Mouse (Mus musculus): ENCODE data around the gene Mecom. TPM values are rescaled to one million over a fixed set of nuclear protein-coding genes. Genes with fewer than 3 reads are reported as not detected.
A peak's percentile ranks its signal among the peaks of the same experiment; 100 is the strongest.

Mecom gene
- polyA plus RNA-seq, 1 experiment from 2014 or later, result 7.0 TPM

DNA sequence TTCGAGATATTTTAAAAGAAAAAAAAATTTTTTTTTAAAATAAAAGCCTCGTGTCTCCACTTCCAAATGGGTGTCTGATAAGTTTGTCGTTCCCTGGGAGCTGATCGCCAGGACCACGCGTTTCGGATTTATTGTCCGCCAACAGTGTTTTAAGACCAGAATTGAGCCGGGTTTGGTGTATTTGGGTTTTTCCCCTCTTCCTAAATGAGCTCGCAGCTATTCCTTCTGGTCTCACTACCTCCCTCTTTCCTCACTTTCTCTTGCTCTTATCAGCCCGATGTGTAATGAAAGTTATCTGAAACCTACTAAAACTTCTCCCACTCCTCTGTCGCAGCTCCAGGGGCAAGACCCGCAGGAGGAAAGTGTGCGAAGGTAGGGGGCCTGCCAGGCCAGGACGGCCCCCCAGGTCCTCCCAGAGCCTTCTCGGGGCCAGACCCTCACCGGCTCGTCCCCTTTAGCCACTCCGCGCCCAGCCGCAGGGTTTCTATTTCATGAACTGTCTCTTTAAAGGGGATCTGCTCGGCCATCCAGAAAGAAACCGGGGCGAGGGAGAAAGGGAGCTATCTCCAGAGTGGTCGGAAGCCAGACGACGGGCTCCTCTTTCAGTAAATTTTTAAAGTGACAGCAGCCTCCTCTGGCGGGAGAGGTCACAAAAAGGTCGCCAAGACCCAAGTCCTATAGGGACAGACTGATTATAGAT lies 535.0 kb downstream of the Mecom start:
- peak; percentile 67 for ATAC-seq
- 0% methylated on average over 29 of the region's 29 CpGs for WGBS
- peaks cover 6% of the 10 kb centered on the region for H3K27me3 ChIP-seq (replicated peaks; ENCODE audit: control insufficient read depth, insufficient read depth, low read length)
- H3K4me3 ChIP-seq (ENCODE audit: low read length), result peak overlapping the region; percentile 48
- peak overlapping the region; percentile 74 for H3K4me2 ChIP-seq (ENCODE audit: low read length)
- peaks cover 3% of the 10 kb centered on the region for H3K4me1 ChIP-seq (ENCODE audit: control insufficient read depth, insufficient read depth, low read depth, low read length)
- peak overlapping the region; percentile 49; the same call in 1 of the 2 replicates for H3K9ac ChIP-seq (ENCODE audit: low read depth, low read length)
- no peaks in the 10 kb centered on the region for H3K36me3 ChIP-seq (ENCODE audit: control insufficient read depth, insufficient read depth, low read length)
- H3K27ac ChIP-seq (ENCODE audit: low read depth, low read length), result no peak overlapping the region
- no peaks in the 10 kb centered on the region for H3K9me3 ChIP-seq (ENCODE audit: control insufficient read depth, low read length)

DNA sequence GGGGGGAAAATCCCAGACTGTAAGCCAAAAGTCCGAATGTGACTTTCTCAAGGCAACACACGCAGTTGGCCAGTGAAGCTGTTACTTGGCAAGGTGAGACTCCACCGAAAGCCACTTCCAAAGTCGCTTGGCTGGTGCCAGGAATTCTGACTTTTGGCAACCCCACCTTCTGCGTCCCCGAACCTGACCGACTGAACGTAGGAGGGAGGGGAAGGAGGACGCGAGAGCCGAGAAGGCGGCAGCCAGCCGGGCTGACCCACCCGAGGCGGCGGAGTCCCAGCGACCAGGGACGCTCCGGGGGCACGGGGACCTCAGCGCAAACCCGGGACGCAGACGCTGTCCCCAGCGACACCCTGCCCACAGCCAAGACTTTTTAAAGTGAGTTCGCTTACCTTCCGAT lies 535.7 kb downstream of the Mecom start:
- peaks cover 6% of the 10 kb centered on the region for H3K27me3 ChIP-seq (replicated peaks; ENCODE audit: control insufficient read depth, insufficient read depth, low read length)
- H3K4me2 ChIP-seq (ENCODE audit: low read length), result peak overlapping the region; percentile 74
- no peaks in the 10 kb centered on the region for H3K9me3 ChIP-seq (ENCODE audit: control insufficient read depth, low read length)
- H3K27ac ChIP-seq (ENCODE audit: low read depth, low read length), result peak overlapping the region; percentile 29; the same call in 1 of the 2 replicates
- WGBS, result under 1% methylated on average over 27 of the region's 27 CpGs
- peaks cover 3% of the 10 kb centered on the region for H3K4me1 ChIP-seq (ENCODE audit: control insufficient read depth, insufficient read depth, low read depth, low read length)
- no peaks in the 10 kb centered on the region for H3K36me3 ChIP-seq (ENCODE audit: control insufficient read depth, insufficient read depth, low read length)
- peak overlapping the region; percentile 60 for H3K9ac ChIP-seq (ENCODE audit: low read depth, low read length)
- H3K4me3 ChIP-seq (ENCODE audit: low read length), result peak overlapping the region; percentile 48
- 0 out of 2 replicates have a peak, but pooled peaks have one; percentile 41 for ATAC-seq

DNA sequence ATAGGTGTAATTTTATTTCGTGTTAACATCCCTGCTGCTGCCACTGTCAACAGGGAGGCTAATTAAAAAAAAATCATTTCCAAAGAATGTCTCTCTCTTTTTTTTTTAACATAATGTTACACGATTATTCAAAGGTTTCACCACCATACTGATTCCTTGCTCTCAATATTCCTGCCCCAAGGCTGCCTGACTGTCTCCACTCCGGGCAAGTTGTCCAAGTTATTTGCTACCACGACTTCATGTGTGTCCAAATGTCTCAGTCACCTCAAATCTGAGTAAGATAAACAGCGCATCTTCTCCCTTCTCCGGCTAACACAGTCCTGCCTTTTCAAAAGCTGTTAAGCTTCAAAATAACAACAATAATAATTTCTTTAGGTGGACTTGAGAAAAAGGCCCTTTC lies 536.1 kb downstream of the Mecom start:
- H3K36me3 ChIP-seq (ENCODE audit: control insufficient read depth, insufficient read depth, low read length), result no peaks in the 10 kb centered on the region
- no peak for ATAC-seq
- H3K9ac ChIP-seq (ENCODE audit: low read depth, low read length), result no peak overlapping the region
- WGBS, result 8% methylated on average over 6 of the region's 6 CpGs
- H3K9me3 ChIP-seq (ENCODE audit: control insufficient read depth, low read length), result no peaks in the 10 kb centered on the region
- no peak overlapping the region for H3K27ac ChIP-seq (ENCODE audit: low read depth, low read length)
- H3K4me2 ChIP-seq (ENCODE audit: low read length), result peak overlapping the region; percentile 74
- peak overlapping the region; percentile 48 for H3K4me3 ChIP-seq (ENCODE audit: low read length)
- H3K4me1 ChIP-seq (ENCODE audit: control insufficient read depth, insufficient read depth, low read depth, low read length), result peaks cover 3% of the 10 kb centered on the region
- peaks cover 6% of the 10 kb centered on the region for H3K27me3 ChIP-seq (replicated peaks; ENCODE audit: control insufficient read depth, insufficient read depth, low read length)

DNA sequence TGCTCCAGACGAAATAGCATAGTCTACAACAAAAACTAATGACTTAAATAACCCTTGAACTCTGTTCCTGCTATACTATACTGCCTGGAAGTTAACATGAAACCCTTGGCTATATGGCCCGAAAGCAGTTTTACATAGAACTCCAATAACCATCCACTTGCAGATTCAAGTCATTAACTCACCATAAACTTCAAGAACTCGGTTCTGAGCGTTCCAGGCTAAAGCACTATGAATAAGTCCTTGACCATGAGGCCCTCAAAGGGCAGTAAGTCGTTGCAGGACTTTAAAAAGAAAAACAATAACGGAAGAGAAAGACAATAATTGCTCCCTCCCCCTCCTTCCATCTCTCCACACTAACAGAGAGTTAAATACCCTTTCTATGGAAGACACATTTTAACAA lies 536.9 kb downstream of the Mecom start:
- Histone ChIP-seq H3K4me2 (ENCODE audit: low read length) (no peak overlapping the region), H3K36me3 (ENCODE audit: control insufficient read depth, insufficient read depth, low read length) (no peaks in the 10 kb centered on the region), H3K4me1 (ENCODE audit: control insufficient read depth, insufficient read depth, low read depth, low read length) (peaks cover 3% of the 10 kb centered on the region), H3K9ac (ENCODE audit: low read depth, low read length) (no peak overlapping the region), H3K9me3 (ENCODE audit: control insufficient read depth, low read length) (no peaks in the 10 kb centered on the region), H3K27me3 (replicated peaks; ENCODE audit: control insufficient read depth, insufficient read depth, low read length) (peaks cover 6% of the 10 kb centered on the region), H3K4me3 (ENCODE audit: low read length) (no peak overlapping the region), H3K27ac (ENCODE audit: low read depth, low read length) (no peak overlapping the region)
- WGBS, result 41% methylated on average over 6 of the region's 6 CpGs
- no peak for ATAC-seq

DNA sequence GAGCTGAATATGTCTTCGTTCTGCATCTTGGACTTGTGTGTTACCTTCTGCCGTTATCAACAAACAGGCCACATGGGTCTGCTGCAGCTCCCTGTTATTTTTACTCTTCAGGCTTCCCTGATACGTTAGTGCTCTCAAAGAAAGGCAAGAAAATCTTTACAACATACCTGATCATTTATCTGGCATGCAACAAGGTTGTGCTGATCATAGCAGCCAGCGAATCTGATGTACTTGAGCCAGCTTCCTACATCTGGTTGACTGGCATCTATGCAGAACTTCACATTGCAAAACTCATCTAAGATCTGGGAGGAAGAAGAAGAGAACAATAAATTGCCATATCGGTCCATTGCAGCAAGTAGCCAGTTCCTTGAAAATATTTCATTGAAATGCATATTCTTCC lies 538.2 kb downstream of the Mecom start:
- Histone ChIP-seq H3K4me1 (ENCODE audit: control insufficient read depth, insufficient read depth, low read depth, low read length) (peaks cover 3% of the 10 kb centered on the region), H3K27ac (ENCODE audit: low read depth, low read length) (no peak overlapping the region), H3K27me3 (replicated peaks; ENCODE audit: control insufficient read depth, insufficient read depth, low read length) (peaks cover 6% of the 10 kb centered on the region), H3K4me2 (ENCODE audit: low read length) (no peak overlapping the region), H3K36me3 (ENCODE audit: control insufficient read depth, insufficient read depth, low read length) (no peaks in the 10 kb centered on the region), H3K9ac (ENCODE audit: low read depth, low read length) (no peak overlapping the region), H3K9me3 (ENCODE audit: control insufficient read depth, low read length) (no peaks in the 10 kb centered on the region), H3K4me3 (ENCODE audit: low read length) (no peak overlapping the region)
- WGBS, result 75% methylated on average over 5 of the region's 5 CpGs
- no peak for ATAC-seq

DNA sequence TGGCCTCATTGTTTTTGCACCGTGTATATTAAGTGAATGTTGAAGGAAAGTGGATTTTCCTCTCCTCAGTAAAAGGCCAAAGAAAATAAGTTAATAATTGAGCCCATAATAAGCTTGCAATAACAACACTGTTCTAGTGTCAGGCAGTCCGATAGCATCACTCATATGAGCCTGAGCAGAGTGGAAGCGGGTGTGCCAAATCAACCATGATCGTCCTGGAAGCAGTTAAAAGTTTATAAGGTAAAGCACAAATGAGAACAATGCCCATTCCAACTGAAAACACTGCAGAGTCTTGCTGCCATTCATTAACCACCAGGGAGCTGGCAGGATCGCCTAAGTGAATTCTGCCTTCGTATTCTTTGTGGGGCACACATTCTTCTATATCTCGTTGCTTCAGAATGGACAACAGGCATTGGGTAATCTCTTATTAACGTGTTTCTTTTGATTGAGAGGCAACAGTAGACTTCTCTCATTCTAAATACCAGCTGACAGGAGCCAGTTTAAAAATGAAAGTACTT lies 542.9 kb downstream of the Mecom start:
- H3K9me3 ChIP-seq (ENCODE audit: control insufficient read depth, low read length), result no peaks in the 10 kb centered on the region
- ATAC-seq, result no peak
- no peak overlapping the region for H3K4me3 ChIP-seq (ENCODE audit: low read length)
- no peaks in the 10 kb centered on the region for H3K36me3 ChIP-seq (ENCODE audit: control insufficient read depth, insufficient read depth, low read length)
- H3K4me1 ChIP-seq (ENCODE audit: control insufficient read depth, insufficient read depth, low read depth, low read length), result no peaks in the 10 kb centered on the region
- no peak overlapping the region for H3K9ac ChIP-seq (ENCODE audit: low read depth, low read length)
- 22% methylated on average over 8 of the region's 8 CpGs for WGBS
- no peaks in the 10 kb centered on the region; the same call in 1 of the 2 replicates for H3K27me3 ChIP-seq (replicated peaks; ENCODE audit: control insufficient read depth, insufficient read depth, low read length)
- no peak overlapping the region for H3K27ac ChIP-seq (ENCODE audit: low read depth, low read length)
- H3K4me2 ChIP-seq (ENCODE audit: low read length), result no peak overlapping the region

DNA sequence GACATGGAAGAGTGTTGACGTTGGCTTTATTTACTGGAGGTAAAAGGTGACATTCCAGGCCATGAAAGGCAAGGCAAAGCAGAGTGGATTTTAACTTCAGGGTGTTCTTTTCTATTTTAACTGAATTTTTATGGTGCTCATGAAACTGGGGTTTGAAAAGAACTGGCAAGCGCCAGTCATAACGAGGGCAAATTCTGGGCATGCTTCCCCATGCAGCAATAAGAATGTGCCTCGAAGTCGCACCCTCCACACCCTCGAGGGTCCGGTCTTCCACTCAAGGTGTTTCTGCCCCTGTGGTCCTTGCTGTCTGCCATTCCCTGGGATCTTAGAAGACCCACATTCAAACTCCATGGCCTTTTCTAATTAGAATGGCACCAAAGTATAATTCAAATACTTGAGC lies 547.5 kb downstream of the Mecom start:
- Histone ChIP-seq H3K4me2 (ENCODE audit: low read length) (no peak overlapping the region), H3K27ac (ENCODE audit: low read depth, low read length) (no peak overlapping the region), H3K4me1 (ENCODE audit: control insufficient read depth, insufficient read depth, low read depth, low read length) (no peaks in the 10 kb centered on the region), H3K36me3 (ENCODE audit: control insufficient read depth, insufficient read depth, low read length) (no peaks in the 10 kb centered on the region), H3K27me3 (replicated peaks; ENCODE audit: control insufficient read depth, insufficient read depth, low read length) (no peaks in the 10 kb centered on the region), H3K4me3 (ENCODE audit: low read length) (no peak overlapping the region), H3K9me3 (ENCODE audit: control insufficient read depth, low read length) (no peaks in the 10 kb centered on the region), H3K9ac (ENCODE audit: low read depth, low read length) (no peak overlapping the region)
- ATAC-seq, result no peak
- 69% methylated on average over 7 of the region's 7 CpGs for WGBS

DNA sequence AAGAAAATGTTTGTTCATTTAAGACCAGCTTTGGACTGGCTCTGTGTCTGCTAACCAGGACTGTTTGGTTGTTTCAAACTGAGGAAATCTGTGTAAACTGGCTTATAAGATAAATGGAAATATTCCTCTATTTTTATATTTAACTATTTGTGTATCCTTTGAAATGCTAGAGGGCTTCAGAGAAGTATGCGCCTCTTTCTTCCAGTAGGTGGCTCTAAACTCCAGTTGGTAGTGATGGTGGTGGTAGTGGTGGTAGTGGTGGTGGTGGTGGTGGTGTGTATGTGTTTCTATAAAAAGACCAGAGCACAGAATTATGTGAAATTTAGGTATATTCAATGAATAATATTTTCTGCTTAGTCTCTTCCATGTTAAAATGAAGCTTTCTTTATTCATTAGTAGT lies 548.8 kb downstream of the Mecom start:
- H3K9me3 ChIP-seq (ENCODE audit: control insufficient read depth, low read length), result no peaks in the 10 kb centered on the region
- H3K27me3 ChIP-seq (replicated peaks; ENCODE audit: control insufficient read depth, insufficient read depth, low read length), result no peaks in the 10 kb centered on the region
- WGBS, result 63% methylated on average over 1 of the region's 1 CpGs
- no peak overlapping the region for H3K9ac ChIP-seq (ENCODE audit: low read depth, low read length)
- no peak overlapping the region for H3K4me2 ChIP-seq (ENCODE audit: low read length)
- no peak overlapping the region for H3K4me3 ChIP-seq (ENCODE audit: low read length)
- no peak overlapping the region for H3K27ac ChIP-seq (ENCODE audit: low read depth, low read length)
- H3K4me1 ChIP-seq (ENCODE audit: control insufficient read depth, insufficient read depth, low read depth, low read length), result no peaks in the 10 kb centered on the region
- H3K36me3 ChIP-seq (ENCODE audit: control insufficient read depth, insufficient read depth, low read length), result no peaks in the 10 kb centered on the region
- ATAC-seq, result no peak

DNA sequence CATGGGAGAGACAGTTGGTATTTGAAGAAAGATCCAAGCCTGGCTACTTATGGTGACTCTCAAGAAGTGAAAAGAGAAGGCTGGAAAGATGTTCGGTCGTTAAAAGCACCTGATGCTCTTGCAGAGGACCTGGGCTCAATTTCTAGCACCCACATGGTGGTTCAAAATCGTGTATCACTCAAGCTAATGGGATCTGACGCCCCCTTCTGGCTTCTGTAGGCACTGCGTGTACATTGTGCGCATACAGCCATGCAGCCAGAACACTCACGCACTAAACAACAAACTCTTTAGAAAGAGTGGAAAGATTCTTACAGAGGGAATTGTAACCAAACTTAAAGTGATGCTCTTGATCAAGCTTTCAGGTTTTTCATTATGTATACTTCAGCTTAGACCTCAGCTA lies 550.7 kb downstream of the Mecom start:
- H3K9ac ChIP-seq (ENCODE audit: low read depth, low read length), result no peak overlapping the region
- 87% methylated on average over 7 of the region's 7 CpGs for WGBS
- no peak for ATAC-seq

More for the DNA sequence above, 550.7 kb downstream of the Mecom start:
- Histone ChIP-seq H3K36me3 (ENCODE audit: control insufficient read depth, insufficient read depth, low read length) (no peaks in the 10 kb centered on the region), H3K4me1 (ENCODE audit: control insufficient read depth, insufficient read depth, low read depth, low read length) (no peaks in the 10 kb centered on the region), H3K27ac (ENCODE audit: low read depth, low read length) (no peak overlapping the region), H3K9me3 (ENCODE audit: control insufficient read depth, low read length) (no peaks in the 10 kb centered on the region), H3K27me3 (replicated peaks; ENCODE audit: control insufficient read depth, insufficient read depth, low read length) (no peaks in the 10 kb centered on the region), H3K4me3 (ENCODE audit: low read length) (no peak overlapping the region), H3K4me2 (ENCODE audit: low read length) (no peak overlapping the region)
